Mouse (Mus musculus) cerebellum, postnatal 10 days (tissue): ENCODE results near the gene Pqlc2.

Experiments used
- DNase-seq, 2 experiments: peaks; one replicate each; pipeline ENCODE4 v3.0.0; 2021; ENCODE audit warnings: mixed read lengths in 2 of 2

Pqlc2 gene

DNA sequence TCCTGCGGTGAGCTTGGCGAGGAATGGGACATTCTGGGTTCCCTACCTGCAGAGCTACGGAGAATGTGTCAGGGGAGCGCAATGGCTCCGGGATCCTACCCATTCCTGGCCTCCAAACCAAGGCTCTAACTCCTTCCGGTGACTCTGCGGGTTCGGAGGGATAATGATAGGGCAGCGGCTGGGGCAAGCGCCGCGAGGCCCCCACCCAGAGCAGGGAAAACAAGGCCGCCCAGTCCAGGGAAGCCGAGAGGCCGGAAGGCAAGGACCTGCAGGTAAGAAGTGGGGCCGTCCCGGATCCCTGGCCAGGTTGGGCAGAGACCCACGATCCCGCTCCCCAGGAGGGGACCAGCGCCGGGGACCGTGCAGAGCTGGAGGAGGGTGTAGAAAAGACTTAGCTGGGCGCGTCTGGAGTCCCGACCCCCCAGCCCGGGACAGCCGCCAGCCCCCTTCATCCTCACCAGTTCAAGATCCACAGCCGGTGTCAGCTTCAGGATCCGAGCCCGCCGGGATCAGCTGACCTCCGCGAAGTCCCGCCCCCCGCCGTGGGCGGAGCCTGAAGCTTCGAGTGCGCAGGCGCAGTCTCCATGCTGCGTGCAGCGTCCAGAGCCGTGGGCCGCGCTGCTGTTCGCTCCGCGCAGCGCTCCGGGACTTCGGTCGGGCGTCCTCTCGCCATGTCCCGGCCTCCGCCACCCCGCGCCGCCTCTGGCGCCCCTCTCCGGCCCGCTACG lies at the start of gene Pqlc2, which contains the start of gene Akr7a5:
TSS of gene Pqlc2 (minus strand) at position 538 of the 728 bp plus-strand sequence.
TSS of gene Akr7a5 (plus strand) at position 574 of the 728 bp plus-strand sequence.
- DNase-seq, result peak; percentile 100

DNA sequence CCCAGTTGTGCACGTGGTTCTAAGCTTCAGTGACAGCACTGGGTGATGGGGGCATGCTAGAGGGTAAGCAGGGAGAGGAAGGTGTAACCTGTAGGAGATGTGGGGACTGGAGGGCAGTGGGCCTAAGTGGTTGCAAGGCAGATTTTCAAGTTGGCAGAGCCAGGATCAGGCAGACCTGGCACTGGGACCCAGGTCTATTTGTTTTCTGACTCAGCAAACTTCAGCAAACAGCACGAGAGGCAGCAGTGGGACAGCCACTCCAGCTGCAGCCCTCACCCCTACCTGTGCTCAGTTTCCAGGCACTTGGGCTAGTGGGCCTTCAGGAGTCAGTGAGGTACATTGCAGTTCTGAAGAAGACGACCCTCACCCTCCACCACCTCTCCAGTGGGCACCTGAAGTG lies 46.7 kb upstream of the Pqlc2 start:
- no peak for DNase-seq

DNA sequence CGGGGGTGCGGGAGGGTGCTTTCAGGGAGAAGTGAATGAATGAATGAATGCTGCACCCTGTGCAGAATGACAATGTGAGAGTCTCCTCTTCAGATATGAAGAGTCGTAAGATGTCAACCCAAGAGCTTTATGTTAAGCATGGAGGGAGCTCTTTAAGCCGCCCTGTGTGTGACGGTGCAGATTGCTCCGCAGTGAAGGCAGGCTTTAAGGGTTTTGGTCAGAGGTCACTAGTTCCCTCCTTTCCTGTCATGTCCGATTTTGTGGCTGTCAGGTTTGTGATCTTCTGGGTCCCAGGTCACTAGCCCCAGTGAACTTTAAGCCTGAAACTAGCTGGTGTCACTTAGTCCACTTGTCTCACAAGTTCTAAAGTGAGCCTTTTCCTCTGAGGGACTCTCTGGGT lies 42.3 kb upstream of the Pqlc2 start:
- DNase-seq, result no peak

GRCm38 (mm10) chr4:139351931-139352711 lies 41.6 kb upstream of the Pqlc2 start, which contains the start of the genes Mrto4, Emc1 and Ubr4:
TSS of gene Mrto4 (minus strand) at chr4:139352576.
TSS of gene Emc1 (plus strand) at chr4:139352587.
TSS of gene Ubr4 (plus strand) at chr4:139352609.
- DNase-seq, result peak; percentile 90 to 91

- DNase-seq, result no peak
These were observed 35.0 kb upstream of the Pqlc2 start for GRCm38 (mm10) chr4:139345416-139346019.

DNA sequence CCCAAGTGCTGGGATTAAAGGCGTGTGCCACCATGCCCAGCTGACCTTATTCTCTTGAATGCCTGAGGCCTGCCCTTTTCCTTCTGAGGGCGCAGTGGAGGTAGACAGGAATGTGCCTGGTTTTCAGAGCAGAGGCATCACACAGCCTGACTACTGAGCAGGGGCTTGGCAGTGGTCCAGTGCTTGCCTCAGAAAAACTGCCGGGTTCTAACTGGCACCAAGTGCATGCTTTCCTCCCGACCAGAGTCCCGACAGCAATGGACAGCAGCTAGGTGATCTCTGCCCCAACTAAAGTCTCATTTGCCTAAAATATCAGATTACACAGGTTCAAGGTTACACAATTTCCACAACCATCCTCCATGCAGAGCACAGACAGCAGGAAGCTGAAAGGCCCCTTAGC lies 33.2 kb upstream of the Pqlc2 start:
- peak; percentile 66 to 74 for DNase-seq

- DNase-seq, result no peak
These were observed 31.2 kb upstream of the Pqlc2 start for GRCm38 (mm10) chr4:139341556-139342233.

- no peak for DNase-seq
These were observed 30.3 kb upstream of the Pqlc2 start for GRCm38 (mm10) chr4:139340835-139341234.

DNA sequence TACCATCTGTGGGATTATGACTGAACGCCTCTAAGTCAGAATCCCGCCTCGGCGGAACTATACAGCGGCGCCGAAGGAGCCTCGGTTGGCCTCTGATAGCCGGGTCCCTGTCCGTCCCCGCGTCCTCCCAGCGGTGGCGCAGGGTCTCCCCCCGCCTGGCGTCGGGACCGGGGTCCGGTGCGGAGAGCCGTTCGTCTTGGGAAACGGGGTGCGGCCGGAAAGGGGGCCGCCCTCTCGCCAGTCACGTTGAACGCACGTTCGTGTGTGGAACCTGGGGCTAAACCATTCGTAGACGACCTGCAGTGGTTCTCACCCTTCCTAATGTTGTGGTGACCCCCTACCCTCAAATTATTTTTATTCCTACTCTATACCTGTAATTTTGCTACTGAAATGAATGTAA lies 27.6 kb upstream of the Pqlc2 start:
- DNase-seq, result no peak

DNA sequence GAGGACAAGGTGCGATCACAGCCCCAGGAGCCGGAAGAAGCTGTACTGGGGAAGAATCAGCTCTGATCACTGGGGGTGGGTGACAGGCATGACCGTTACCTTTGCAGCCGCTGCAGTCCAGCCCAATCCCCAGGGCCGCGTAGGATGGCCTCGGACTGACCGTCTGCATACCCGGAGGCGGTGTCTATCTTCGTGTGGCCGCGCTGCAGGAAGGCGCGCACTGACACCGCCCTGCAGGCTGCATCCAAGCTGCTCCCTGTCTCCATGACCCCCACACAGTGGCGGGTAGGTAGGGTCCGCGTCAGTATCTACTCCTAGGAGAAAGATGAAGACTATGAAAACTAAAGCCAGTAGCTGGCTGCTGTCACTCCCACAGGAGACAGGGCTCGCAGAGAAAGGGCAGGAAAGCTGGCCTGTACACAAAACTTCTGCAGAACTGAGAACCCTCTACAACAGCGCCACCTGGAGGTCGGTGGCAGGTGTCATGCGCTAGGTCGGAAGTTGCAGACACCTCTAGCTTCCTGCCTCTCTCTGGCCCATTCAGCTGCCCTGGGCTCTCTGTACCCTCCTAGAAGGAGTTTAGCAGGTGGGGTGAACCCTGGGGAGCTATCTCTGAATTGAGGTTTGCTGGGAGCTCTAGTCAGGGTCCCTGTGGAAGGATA lies 26.4 kb upstream of the Pqlc2 start:
- DNase-seq, result peak; percentile 86 to 88

DNA sequence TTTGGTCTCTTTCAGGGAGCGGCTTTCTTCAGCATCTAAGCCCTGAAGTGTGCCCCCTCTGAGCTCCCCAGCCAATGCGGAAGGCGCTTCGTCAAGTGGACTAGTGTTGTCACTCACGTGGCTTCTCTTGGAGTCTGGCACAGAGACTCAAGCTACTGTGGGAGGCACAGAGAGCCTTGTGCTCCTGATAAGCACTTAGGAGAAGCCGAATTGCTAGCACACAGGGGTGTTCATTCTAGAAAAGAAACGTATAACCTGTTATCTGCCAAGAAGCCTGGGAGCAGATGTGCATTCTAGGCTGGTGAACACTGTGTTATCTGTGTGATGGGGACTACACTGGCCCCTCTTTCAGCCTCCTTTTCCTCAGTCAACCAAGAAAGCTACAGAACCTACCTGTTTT lies 25.0 kb upstream of the Pqlc2 start:
- no peak for DNase-seq

GRCm38 (mm10) chr4:139334631-139335295 lies 24.3 kb upstream of the Pqlc2 start:
- no peak for DNase-seq

DNA sequence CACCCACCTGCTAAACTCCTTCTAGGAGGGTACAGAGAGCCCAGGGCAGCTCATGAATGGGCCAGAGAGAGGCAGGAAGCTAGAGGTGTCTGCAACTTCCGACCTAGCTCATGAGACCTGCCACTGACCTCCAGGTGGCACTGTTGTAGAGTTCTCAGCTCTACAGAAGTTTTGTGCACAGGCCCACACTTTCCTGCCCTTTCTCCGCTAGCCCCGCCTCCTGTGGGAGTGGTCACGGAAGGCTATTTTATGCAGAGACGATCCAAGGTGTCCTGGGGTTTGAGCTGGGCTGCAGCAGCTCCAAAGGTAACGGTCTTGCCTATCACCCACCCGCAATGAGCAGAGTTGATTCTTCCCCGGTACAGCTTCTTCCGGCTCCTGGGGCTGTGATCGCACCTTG lies 20.1 kb upstream of the Pqlc2 start:
- peak; percentile 59 to 66 for DNase-seq

GRCm38 (mm10) chr4:139319740-139320139 lies 9.2 kb upstream of the Pqlc2 start:
- no peak for DNase-seq

DNA sequence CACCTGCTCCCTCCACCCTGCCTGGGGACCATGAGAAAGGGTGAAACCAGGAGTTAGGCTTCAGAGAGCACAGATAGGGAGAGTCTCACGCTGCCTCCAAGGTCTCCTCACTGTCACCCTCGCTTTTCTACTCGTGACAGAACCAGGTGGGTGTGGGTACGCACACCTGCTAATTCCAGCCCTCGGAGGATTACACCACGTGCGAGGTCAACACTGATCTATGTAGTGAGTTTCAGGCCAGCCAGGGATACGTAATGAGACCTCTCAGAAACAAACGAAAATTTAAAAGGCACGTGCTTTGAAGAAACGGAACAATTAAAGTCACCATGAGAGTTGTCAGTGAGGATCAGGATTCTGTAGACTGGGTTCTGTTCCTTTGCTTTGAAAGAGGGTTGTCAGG lies 7.9 kb upstream of the Pqlc2 start:
- no peak for DNase-seq

- DNase-seq, result peak; percentile 54 to 62
These were observed 2.1 kb upstream of the Pqlc2 start for GRCm38 (mm10) chr4:139312632-139313031.

GRCm38 (mm10) chr4:139311707-139312106 lies 1.2 kb upstream of the Pqlc2 start:
- DNase-seq, result no peak

- no peak for DNase-seq
These were observed 592 bp upstream of the Pqlc2 start for GRCm38 (mm10) chr4:139310899-139311701.

GRCm38 (mm10) chr4:139309651-139310050 lies 857 bp downstream of the Pqlc2 start:
- DNase-seq, result no peak

DNA sequence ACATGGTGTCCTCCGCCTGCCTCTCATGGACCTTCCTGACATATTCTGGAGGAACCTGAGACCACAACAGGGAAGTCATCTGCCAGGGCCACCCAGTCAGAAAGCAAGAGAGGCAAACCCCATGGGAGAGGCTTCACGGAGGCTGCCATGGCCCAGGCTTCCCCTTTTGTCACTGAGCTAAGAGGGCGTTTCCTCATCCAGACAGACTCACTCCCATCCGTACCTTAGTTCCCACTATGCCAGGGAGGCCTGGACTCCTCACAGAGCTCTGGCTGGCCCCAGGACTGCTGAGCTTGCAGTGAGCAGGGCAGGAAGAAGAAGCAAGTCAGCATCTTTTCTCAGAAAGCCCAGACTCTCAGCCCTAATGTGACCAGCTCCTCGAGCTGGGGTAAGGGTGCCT lies 2.6 kb downstream of the Pqlc2 start:
- no peak for DNase-seq

DNA sequence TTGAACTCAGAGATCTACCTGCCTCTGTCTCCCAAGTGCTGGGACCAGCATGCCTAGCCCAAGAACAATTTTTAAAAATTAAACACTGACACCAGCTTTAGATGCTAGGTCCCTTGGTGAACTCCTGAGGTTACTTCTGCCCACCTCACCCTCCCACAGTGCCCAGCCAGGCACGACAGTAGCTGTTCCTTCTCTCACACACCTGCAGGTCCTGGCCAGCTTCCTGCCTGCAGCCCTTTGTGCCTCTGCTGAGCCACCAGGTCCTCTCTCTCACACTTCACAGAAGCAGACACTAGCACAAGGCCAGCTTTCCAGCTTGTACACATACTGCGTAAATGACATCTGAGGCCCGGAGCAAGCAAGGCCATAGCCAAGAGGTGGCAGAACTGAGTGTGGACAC lies 5.0 kb downstream of the Pqlc2 start:
- DNase-seq, result no peak
